Mouse (Mus musculus): ENCODE data around the gene Rap1gds1. TPM values are rescaled to one million over a fixed set of nuclear protein-coding genes. Genes with fewer than 3 reads are reported as not detected.

Rap1gds1 gene
- total RNA-seq, 2 experiments from 2014 or later, result 34.1 to 66.8 TPM

DNA sequence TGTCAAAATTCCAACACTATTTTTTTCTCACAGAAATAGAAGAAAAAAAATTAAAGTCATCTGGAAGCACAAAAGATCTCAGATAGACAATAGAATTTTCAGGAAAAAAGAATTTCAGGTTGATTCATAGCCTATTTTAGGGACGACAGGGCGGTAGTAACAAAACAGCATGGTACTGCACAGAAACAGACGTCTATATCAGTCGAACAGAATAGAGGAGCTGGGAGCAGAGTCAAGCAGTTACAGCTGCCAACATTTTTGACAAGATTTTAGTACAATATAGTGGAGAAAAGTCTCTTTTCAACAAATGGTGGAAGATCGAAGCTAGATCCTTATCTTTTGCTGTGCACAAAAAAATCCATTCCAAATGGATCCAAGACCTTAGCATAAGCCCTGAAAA is 188.9 kb downstream of the Rap1gds1 start:
- no peak for ATAC-seq (ENCODE audit: poor library complexity, severe bottlenecking)

DNA sequence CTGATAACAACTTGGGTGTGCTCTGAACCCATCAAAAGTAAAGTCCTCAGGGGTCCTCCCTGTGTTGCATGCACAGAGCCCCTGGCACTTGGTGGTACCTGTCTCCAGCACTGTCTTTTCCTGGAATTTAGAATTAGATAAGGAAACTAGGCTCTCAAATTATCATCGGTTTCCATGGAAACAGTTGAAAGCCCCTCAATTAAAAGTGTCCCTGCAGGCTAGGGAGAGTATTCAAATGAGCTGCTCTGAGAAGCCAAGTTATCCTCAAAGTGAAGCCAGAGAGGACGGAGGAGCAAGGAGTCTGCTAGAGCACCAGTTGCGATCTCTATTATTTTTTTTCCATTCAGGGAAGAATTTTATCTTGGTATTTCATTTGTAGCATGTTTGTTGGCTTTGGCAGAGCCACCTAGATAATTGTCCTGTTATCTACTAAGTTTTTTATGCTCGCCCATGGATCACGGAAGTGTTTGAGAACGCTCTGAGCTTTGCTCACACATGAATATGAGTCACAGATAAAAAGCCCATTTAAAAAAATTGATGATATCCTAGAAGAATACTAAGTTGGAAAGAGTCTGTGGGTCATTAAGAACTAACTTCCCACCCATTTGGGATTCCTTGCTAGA is 193.2 kb downstream of the Rap1gds1 start:
- no peak for ATAC-seq (ENCODE audit: poor library complexity, severe bottlenecking)

DNA sequence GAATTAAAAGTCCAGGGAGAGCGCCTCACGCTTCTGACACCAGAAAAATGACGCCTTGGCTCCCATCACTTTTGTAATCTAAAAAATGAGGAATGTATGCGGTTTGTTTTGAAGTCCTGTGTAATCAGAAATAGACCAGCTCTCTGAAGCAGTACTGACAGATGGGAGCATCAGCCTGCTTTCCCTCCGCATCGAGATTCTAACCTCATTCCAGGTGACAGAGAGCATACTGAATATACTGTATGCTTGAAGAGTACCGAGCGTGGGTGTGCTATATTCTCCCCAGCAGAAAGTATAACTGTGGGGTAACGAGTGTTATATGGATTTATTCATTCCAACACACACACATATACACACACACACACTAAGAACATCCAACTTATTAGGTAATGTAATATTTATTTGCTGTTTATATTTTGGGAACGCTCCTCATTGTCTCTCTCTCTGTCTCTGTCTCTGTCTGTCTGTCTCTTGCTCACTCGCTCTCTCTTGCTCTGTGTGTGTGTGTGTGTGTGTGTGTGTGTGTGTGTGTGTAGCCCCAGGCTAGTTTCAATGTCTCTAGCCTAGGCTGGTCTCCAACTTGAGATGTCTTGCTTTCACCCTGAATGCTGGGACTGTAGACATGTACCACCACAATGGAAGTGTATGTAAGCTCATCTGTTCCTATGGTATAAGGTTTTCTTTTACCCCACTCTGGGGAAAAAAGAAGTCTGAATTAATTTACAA is 193.8 kb downstream of the Rap1gds1 start:
- ATAC-seq (ENCODE audit: poor library complexity, severe bottlenecking), result no peak

DNA sequence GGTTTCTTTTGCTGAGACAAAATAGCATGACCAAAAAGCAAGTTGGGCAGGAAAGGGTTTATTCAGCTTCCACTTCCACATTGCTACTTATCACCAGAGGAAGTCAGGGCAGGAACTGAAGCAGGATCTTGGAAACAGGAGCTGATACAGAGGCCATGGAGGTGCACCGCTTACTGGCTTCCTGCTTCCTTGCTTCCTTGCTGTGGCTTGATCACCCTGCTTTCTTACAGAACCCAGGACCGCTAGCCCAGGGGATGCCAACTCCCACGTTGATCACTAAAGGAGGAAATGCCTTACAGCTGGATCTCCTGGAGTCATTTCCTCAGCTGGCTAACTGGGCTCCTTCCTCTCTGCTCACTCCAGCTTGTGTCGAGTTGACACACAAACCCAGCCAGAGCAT is 197.3 kb downstream of the Rap1gds1 start:
- ATAC-seq (ENCODE audit: poor library complexity, severe bottlenecking), result no peak

DNA sequence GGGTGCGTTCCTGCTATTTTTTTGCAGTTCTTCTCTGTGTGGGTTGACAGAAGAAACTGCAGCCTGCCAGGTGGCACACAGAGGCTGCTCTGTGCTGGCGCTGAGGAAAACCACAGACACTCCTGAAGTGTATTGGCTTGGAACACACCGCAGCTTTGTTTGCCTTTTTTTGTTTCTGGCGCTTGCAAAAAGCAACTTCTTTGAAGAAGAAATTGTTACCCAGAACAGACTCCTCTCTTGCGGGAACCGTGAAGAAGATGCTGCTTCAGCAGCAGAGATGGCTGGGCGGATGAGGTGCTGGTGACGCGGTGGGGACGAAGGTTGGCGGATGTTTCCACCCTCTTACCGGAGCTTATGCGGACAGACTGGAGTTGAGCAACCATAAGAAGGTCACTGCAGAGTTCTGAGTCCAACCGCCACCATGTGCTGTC is 198.1 kb downstream of the Rap1gds1 start:
- ATAC-seq (ENCODE audit: poor library complexity, severe bottlenecking), result no peak

DNA sequence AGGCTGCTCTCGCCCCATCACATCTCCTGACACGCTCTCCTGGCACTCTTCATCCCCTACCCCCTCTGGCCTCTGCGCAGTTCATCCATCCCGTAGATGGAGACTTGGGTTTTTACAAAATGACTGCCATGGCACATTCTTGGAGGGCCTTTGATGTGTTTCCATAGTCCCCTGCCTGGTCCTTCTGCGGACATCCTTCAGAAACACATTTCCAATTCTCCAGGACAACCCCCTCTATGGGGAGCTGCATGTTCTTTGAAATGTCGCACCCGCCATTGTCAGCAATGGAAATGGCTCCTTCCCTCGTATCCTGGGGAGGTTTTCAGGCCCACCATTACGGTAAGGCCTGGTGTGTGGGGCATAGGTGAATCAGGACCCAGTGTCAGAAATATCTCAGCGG is 198.6 kb downstream of the Rap1gds1 start:
- no peak for ATAC-seq (ENCODE audit: poor library complexity, severe bottlenecking)

DNA sequence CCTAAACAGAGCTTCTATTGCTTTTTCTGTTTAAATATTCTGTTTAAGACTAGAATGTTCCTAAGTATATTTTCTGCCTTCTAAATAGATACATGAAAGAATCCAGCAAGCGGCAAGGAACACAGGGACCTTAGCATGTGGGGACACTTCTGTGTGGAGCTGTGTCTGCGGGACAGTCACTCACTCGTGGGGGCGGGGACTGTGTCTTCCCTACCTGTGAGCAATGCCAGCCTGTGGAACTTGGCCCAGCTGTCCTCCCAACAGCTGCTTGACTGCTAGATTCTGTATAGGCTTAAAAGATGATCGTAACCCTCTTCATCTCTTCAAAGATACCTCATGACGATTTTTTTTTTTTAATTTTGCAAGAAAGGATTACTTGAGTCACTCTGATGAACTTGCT is 199.1 kb downstream of the Rap1gds1 start:
- no peak for ATAC-seq (ENCODE audit: poor library complexity, severe bottlenecking)

Other genes starting within 250 kb of the Rap1gds1 start
- not detected in 2 replicates for gene Stpg2, start 130.5 kb upstream of the Rap1gds1 start, total RNA-seq (2015)
- not detected in 2 replicates for gene Stpg2, start 130.5 kb upstream of the Rap1gds1 start, total RNA-seq (2017)